Mouse (Mus musculus): ENCODE data around the gene Specc1. TPM values are rescaled to one million over a fixed set of nuclear protein-coding genes. Genes with fewer than 3 reads are reported as not detected.

Gene Specc1
- polyA plus RNA-seq, 1 experiment from 2014 or later = 14.3 TPM

Other genes starting within 250 kb of the Specc1 start
- gene Slc5a10, start 235.9 kb upstream of the Specc1 start, polyA plus RNA-seq (2015; fragmentation: Nextera tagmentation; extraction: Ambion mirVana) = not detected in 2 replicates
- gene Prpsap2, start 194.7 kb upstream of the Specc1 start, polyA plus RNA-seq (2015; fragmentation: Nextera tagmentation; extraction: Ambion mirVana) = 47.7 and 50.2 TPM in 2 replicates
- 31.1 and 39.5 TPM in 2 replicates for gene Ulk2, start 101.7 kb upstream of the Specc1 start, polyA plus RNA-seq (2015; fragmentation: Nextera tagmentation; extraction: Ambion mirVana)
- 9.7 and 10.9 TPM in 2 replicates for gene Akap10, start 26.5 kb upstream of the Specc1 start, polyA plus RNA-seq (2015; fragmentation: Nextera tagmentation; extraction: Ambion mirVana)

Data from hindbrain, embryonic 16.5 days (tissue).